8 mouse cellular contexts compared by ENCODE assay signal in genomic region chr3:104512424-104512748, GRCm38 (mm10). TPM values are rescaled to one million over a fixed set of nuclear protein-coding genes. Genes with fewer than 3 reads are reported as not detected.
DNase-seq lines count a peak whose midpoint lies in the region; ATAC-seq and TF ChIP-seq lines count a peak whose summit lies in the region.

No protein-coding gene starts in this region.

- H3K36me3 ChIP-seq in kidney, postnatal 0 days (ENCODE audit: insufficient read depth, low read length) = no peaks in the 10 kb centered on the region
- H3K36me3 ChIP-seq in embryonic facial prominence, embryonic 11.5 days (replicated peaks; ENCODE audit: control insufficient read depth, insufficient read depth, low read depth, low read length) = no peaks in the 10 kb centered on the region
- H3K36me3 ChIP-seq in hindbrain, postnatal 0 days (ENCODE audit: insufficient read depth, low read length) = no peaks in the 10 kb centered on the region
- H3K36me3 ChIP-seq in midbrain, postnatal 0 days (ENCODE audit: insufficient read depth, low read length) = no peaks in the 10 kb centered on the region

- peak overlapping the region; percentile 94; the same call in 1 of the 2 replicates for H3K27ac ChIP-seq in kidney, postnatal 0 days
- peak overlapping the region; percentile 52; the same call in 1 of the 2 replicates for H3K27ac ChIP-seq in embryonic facial prominence, embryonic 11.5 days (replicated peaks; ENCODE audit: low read depth, low read length)
- peak overlapping the region; percentile 99; the same call in 1 of the 2 replicates for H3K27ac ChIP-seq in hindbrain, postnatal 0 days
- peak overlapping the region; percentile 97 for H3K27ac ChIP-seq in midbrain, postnatal 0 days (ENCODE audit: low read depth, low read length)

- H3K9ac ChIP-seq in kidney, postnatal 0 days (ENCODE audit: low read depth, low read length) = peak overlapping the region; percentile 55; the same call in 1 of the 2 replicates
- peak overlapping the region; percentile 67 for H3K9ac ChIP-seq in embryonic facial prominence, embryonic 11.5 days (replicated peaks; ENCODE audit: low read length)
- H3K9ac ChIP-seq in hindbrain, postnatal 0 days (replicated peaks; ENCODE audit: low read length) = peak overlapping the region; percentile 9; the same call in 1 of the 2 replicates
- H3K9ac ChIP-seq in midbrain, postnatal 0 days (replicated peaks; ENCODE audit: low read length, poor library complexity, severe bottlenecking) = 0 out of 2 replicates have a peak overlapping the region, but pooled peaks have one; percentile 5

- peak overlapping the region; percentile 78 for H3K4me2 ChIP-seq in kidney, postnatal 0 days (ENCODE audit: low read length)
- H3K4me2 ChIP-seq in embryonic facial prominence, embryonic 11.5 days (ENCODE audit: low read depth, low read length) = peak overlapping the region; percentile 69
- peak overlapping the region; percentile 59 for H3K4me2 ChIP-seq in hindbrain, postnatal 0 days (ENCODE audit: low read depth, low read length)
- peak overlapping the region; percentile 44 for H3K4me2 ChIP-seq in midbrain, postnatal 0 days (ENCODE audit: low read depth, low read length, poor library complexity, severe bottlenecking)

- H3K4me3 ChIP-seq in kidney, postnatal 0 days (replicated peaks; ENCODE audit: low read depth, low read length) = peak overlapping the region; percentile 80
- H3K4me3 ChIP-seq in embryonic facial prominence, embryonic 11.5 days (ENCODE audit: low read depth, low read length) = peak overlapping the region; percentile 92
- peak overlapping the region; percentile 89 for H3K4me3 ChIP-seq in hindbrain, postnatal 0 days (ENCODE audit: low read length)
- H3K4me3 ChIP-seq in midbrain, postnatal 0 days (ENCODE audit: low read depth, low read length) = peak overlapping the region; percentile 93

- WGBS in kidney, postnatal 0 days = 23% methylated on average over 5 of the region's 5 CpGs
- 26% methylated on average over 5 of the region's 5 CpGs for WGBS in embryonic facial prominence, embryonic 11.5 days
- 27% methylated on average over 5 of the region's 5 CpGs for WGBS in hindbrain, postnatal 0 days
- 17% methylated on average over 5 of the region's 5 CpGs for WGBS in midbrain, postnatal 0 days

- no peaks in the 10 kb centered on the region; the same call in 1 of the 2 replicates for H3K4me1 ChIP-seq in kidney, postnatal 0 days (replicated peaks; ENCODE audit: insufficient read depth, low read length)
- no peaks in the 10 kb centered on the region for H3K4me1 ChIP-seq in embryonic facial prominence, embryonic 11.5 days (ENCODE audit: control insufficient read depth, insufficient read depth, low read length)
- H3K4me1 ChIP-seq in hindbrain, postnatal 0 days (ENCODE audit: insufficient read depth, low read length) = peaks cover 4% of the 10 kb centered on the region
- peaks cover 4% of the 10 kb centered on the region; the same call in 1 of the 2 replicates for H3K4me1 ChIP-seq in midbrain, postnatal 0 days (ENCODE audit: insufficient read depth, low read length)

- TF ChIP-seq CTCF in kidney, postnatal 0 days (IDR thresholded peaks at IDR 0.05; ENCODE audit: low read depth) = no peak
- TF ChIP-seq CTCF in hindbrain, postnatal 0 days (IDR thresholded peaks at IDR 0.05; ENCODE audit: low read depth) = no peak
- no peak for TF ChIP-seq CTCF in midbrain, postnatal 0 days (IDR thresholded peaks at IDR 0.05)

- H3K9me3 ChIP-seq in kidney, postnatal 0 days (replicated peaks; ENCODE audit: low read length) = no peaks in the 10 kb centered on the region
- no peaks in the 10 kb centered on the region for H3K9me3 ChIP-seq in embryonic facial prominence, embryonic 11.5 days (replicated peaks; ENCODE audit: control insufficient read depth, low read length)
- H3K9me3 ChIP-seq in hindbrain, postnatal 0 days (ENCODE audit: low read length) = no peaks in the 10 kb centered on the region
- H3K9me3 ChIP-seq in midbrain, postnatal 0 days (ENCODE audit: low read length) = no peaks in the 10 kb centered on the region

- DNase-seq in kidney, postnatal 0 days (ENCODE audit: low spot score) = no peak
- DNase-seq in kidney, postnatal 10 days = no peak
- no peak for DNase-seq in embryonic facial prominence, embryonic 11.5 days (ENCODE audit: low spot score)
- no peak for DNase-seq in hindbrain, postnatal 0 days (ENCODE audit: low spot score)
- DNase-seq in midbrain, postnatal 0 days (ENCODE audit: low spot score) = no peak
- DNase-seq in cerebellum, postnatal 25 days = no peak
- DNase-seq in embryo, embryonic 10 days (ENCODE audit: low spot score) = no peak

- no peak for ATAC-seq in kidney, postnatal 0 days (replicated peaks; ENCODE audit: low FRiP score, low read depth)
- no peak for ATAC-seq in embryonic facial prominence, embryonic 11.5 days (replicated peaks; ENCODE audit: insufficient number of reproducible peaks, low FRiP score, low TSS enrichment, low read depth)
- ATAC-seq in hindbrain, postnatal 0 days = no peak
- ATAC-seq in midbrain, postnatal 0 days (ENCODE audit: low FRiP score) = no peak
- ATAC-seq in megakaryocyte-erythroid progenitor cell, adult 5-6 weeks (replicated peaks; ENCODE audit: low FRiP score, low TSS enrichment, poor library complexity, severe bottlenecking) = no peak

- H3K27me3 ChIP-seq in kidney, postnatal 0 days (ENCODE audit: insufficient read depth, low read length) = no peaks in the 10 kb centered on the region
- H3K27me3 ChIP-seq in embryonic facial prominence, embryonic 11.5 days (ENCODE audit: control insufficient read depth, insufficient read depth, low read length) = no peaks in the 10 kb centered on the region
- H3K27me3 ChIP-seq in hindbrain, postnatal 0 days (ENCODE audit: insufficient read depth, low read length) = no peaks in the 10 kb centered on the region
- H3K27me3 ChIP-seq in midbrain, postnatal 0 days (ENCODE audit: insufficient read depth, low read length) = no peaks in the 10 kb centered on the region

RNA-seq across cellular contexts. Expression of gene Lrig2, which starts 0.7 kb away (rescaled TPM):
- 11.2 and 11.5 TPM in 2 replicates for polyA plus RNA-seq in kidney, postnatal 0 days (2015; fragmentation: Nextera tagmentation; extraction: Ambion mirVana)
- polyA plus RNA-seq in embryonic facial prominence, embryonic 11.5 days (2014; fragmentation: Nextera tagmentation; extraction: Ambion mirVana) = 24.9 and 25.7 TPM in 2 replicates
- total RNA-seq in hindbrain, postnatal 0 days (2014; rRNA removed) = 32.1 and 35.7 TPM in 2 replicates
- 15.6 and 16.9 TPM in 2 replicates for polyA plus RNA-seq in hindbrain, postnatal 0 days (2015; fragmentation: Nextera tagmentation; extraction: Ambion mirVana)
- 50.1 and 54.0 TPM in 2 replicates for total RNA-seq in midbrain, postnatal 0 days (2014; rRNA removed)
- 18.2 and 20.2 TPM in 2 replicates for polyA plus RNA-seq in midbrain, postnatal 0 days (2015; fragmentation: Nextera tagmentation; extraction: Ambion mirVana)
- total RNA-seq in megakaryocyte-erythroid progenitor cell, adult 5-6 weeks (2014; fragmentation: Nextera tagmentation) = 6.5 and 18.6 TPM in 2 replicates
- total RNA-seq in megakaryocyte-erythroid progenitor cell, adult 5-6 weeks (2017) = 13.5 and 15.6 TPM in 2 replicates

Comparison
In these comparisons a context has a peak if more than half of its experiments do, and no peak if none do; other contexts are left out.
1. H3K9ac ChIP-seq: peak in every context shown above with its lines; median percentile 67 in embryonic facial prominence, embryonic 11.5 days; 55 in kidney, postnatal 0 days; 9 in hindbrain, postnatal 0 days; 5 in midbrain, postnatal 0 days.